Mouse (Mus musculus): Measurements from ENCODE around the gene Zbtb20. TPM values are rescaled to one million over a fixed set of nuclear protein-coding genes. Genes with fewer than 3 reads are reported as not detected.

Zbtb20 gene
- total RNA-seq, 1 experiment from 2014 or later, result 46.6 TPM

GRCm38 (mm10) chr16:43333265-43333664, 457.6 kb downstream of the Zbtb20 start:
- ATAC-seq (ENCODE audit: extremely low read depth, insufficient number of reproducible peaks, low FRiP score, poor library complexity, severe bottlenecking), result no peak

- no peak for ATAC-seq (ENCODE audit: extremely low read depth, insufficient number of reproducible peaks, low FRiP score, poor library complexity, severe bottlenecking)
Measured at GRCm38 (mm10) chr16:43334411-43335150, 458.9 kb downstream of the Zbtb20 start.

- ATAC-seq (ENCODE audit: extremely low read depth, insufficient number of reproducible peaks, low FRiP score, poor library complexity, severe bottlenecking), result 0 out of 2 replicates have a peak, but pooled peaks have one; percentile 23
Measured at GRCm38 (mm10) chr16:43335151-43335823, 459.6 kb downstream of the Zbtb20 start.

GRCm38 (mm10) chr16:43335824-43336215, 460.1 kb downstream of the Zbtb20 start:
- ATAC-seq (ENCODE audit: extremely low read depth, insufficient number of reproducible peaks, low FRiP score, poor library complexity, severe bottlenecking), result no peak

- no peak for ATAC-seq (ENCODE audit: extremely low read depth, insufficient number of reproducible peaks, low FRiP score, poor library complexity, severe bottlenecking)
Measured at GRCm38 (mm10) chr16:43340712-43341111, 465.0 kb downstream of the Zbtb20 start.

GRCm38 (mm10) chr16:43341916-43342455, 466.3 kb downstream of the Zbtb20 start:
- ATAC-seq (ENCODE audit: extremely low read depth, insufficient number of reproducible peaks, low FRiP score, poor library complexity, severe bottlenecking), result no peak

- ATAC-seq (ENCODE audit: extremely low read depth, insufficient number of reproducible peaks, low FRiP score, poor library complexity, severe bottlenecking), result no peak
Measured at GRCm38 (mm10) chr16:43346094-43346493, 470.4 kb downstream of the Zbtb20 start.

- no peak for ATAC-seq (ENCODE audit: extremely low read depth, insufficient number of reproducible peaks, low FRiP score, poor library complexity, severe bottlenecking)
Measured at GRCm38 (mm10) chr16:43355776-43356645, 480.3 kb downstream of the Zbtb20 start.

GRCm38 (mm10) chr16:43359546-43359945, 483.9 kb downstream of the Zbtb20 start:
- no peak for ATAC-seq (ENCODE audit: extremely low read depth, insufficient number of reproducible peaks, low FRiP score, poor library complexity, severe bottlenecking)

- no peak for ATAC-seq (ENCODE audit: extremely low read depth, insufficient number of reproducible peaks, low FRiP score, poor library complexity, severe bottlenecking)
Measured at GRCm38 (mm10) chr16:43360112-43360511, 484.4 kb downstream of the Zbtb20 start.

GRCm38 (mm10) chr16:43360838-43361480, 485.3 kb downstream of the Zbtb20 start:
- ATAC-seq (ENCODE audit: extremely low read depth, insufficient number of reproducible peaks, low FRiP score, poor library complexity, severe bottlenecking), result no peak

- ATAC-seq (ENCODE audit: extremely low read depth, insufficient number of reproducible peaks, low FRiP score, poor library complexity, severe bottlenecking), result no peak
Measured at GRCm38 (mm10) chr16:43362651-43363300, 487.1 kb downstream of the Zbtb20 start.

GRCm38 (mm10) chr16:43363316-43363715, 487.6 kb downstream of the Zbtb20 start:
- no peak for ATAC-seq (ENCODE audit: extremely low read depth, insufficient number of reproducible peaks, low FRiP score, poor library complexity, severe bottlenecking)

- ATAC-seq (ENCODE audit: extremely low read depth, insufficient number of reproducible peaks, low FRiP score, poor library complexity, severe bottlenecking), result peak; percentile 78
Measured at GRCm38 (mm10) chr16:43363751-43364515, 488.3 kb downstream of the Zbtb20 start.

GRCm38 (mm10) chr16:43364516-43364910, 488.8 kb downstream of the Zbtb20 start:
- no peak for ATAC-seq (ENCODE audit: extremely low read depth, insufficient number of reproducible peaks, low FRiP score, poor library complexity, severe bottlenecking)

- no peak for ATAC-seq (ENCODE audit: extremely low read depth, insufficient number of reproducible peaks, low FRiP score, poor library complexity, severe bottlenecking)
Measured at GRCm38 (mm10) chr16:43365277-43365676, 489.6 kb downstream of the Zbtb20 start.

GRCm38 (mm10) chr16:43370496-43371020, 494.9 kb downstream of the Zbtb20 start:
- no peak for ATAC-seq (ENCODE audit: extremely low read depth, insufficient number of reproducible peaks, low FRiP score, poor library complexity, severe bottlenecking)

Measured in neutrophil, adult 5-6 weeks (primary cell).